Mouse (Mus musculus) liver, embryonic 14.5 days (tissue): ENCODE data around the gene Igf1r.

Source experiments
- CTCF ChIP-seq: IDR thresholded peaks from 2 replicates; pipeline ENCODE4 v1.5.1; 2016; ENCODE audit warnings: antibody characterized with exemption, low read depth, control low read depth
- EP300 ChIP-seq: IDR thresholded peaks from 2 replicates; pipeline ENCODE4 v1.6.1; 2016; ENCODE audit warnings: antibody characterized with exemption, low read depth

DNA sequence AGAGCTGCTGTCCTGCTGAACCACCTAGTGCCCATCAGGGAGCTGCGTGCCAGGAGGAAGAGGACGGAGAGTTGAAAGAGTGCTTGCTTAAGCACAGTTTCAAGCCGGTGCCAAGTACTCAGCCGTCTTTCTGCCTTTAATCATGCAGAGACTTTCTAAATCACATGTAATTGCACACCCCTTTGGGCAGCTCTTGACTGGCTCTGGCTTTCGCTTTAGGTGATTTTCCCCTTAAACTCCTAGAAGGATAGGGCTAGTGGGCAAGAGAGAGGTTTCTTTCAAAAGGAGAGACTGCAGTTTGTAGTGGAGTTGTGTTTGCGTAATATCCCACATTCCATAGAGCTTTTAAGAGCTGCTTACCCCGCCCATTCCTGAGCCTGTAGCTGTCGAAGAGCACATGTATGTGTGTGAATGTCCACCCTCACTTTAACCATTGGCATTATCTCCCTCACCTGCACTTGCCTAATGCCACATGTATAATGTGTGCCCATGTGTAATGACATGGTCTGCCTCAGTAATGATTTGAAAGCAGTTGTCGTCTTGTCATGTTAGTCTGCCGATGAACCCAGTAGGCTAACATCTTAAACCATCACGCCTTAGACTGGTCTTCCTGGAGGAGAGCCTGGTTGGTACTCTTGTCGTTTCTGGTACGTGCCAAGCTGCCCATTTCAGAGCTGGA is 109.7 kb downstream of the Igf1r start:
- TF ChIP-seq CTCF = no peak
- no peak for TF ChIP-seq EP300
